Mouse (Mus musculus) forebrain, embryonic 13.5 days (tissue): ENCODE measurements around the gene Sowahc. TPM values are rescaled to one million over a fixed set of nuclear protein-coding genes. Genes with fewer than 3 reads are reported as not detected.

Experiments used
- ATAC-seq: fragments of 200-750 bp; cut with Nextera tagmentation; 2 replicates; pipeline ENCODE4 v1.8.0; 2017
- H3K27ac ChIP-seq: fragments of 300-500 bp; sonication (generic); 2 replicates; pipeline ENCODE4 v1.5.1; 2015; ENCODE audit warnings: inconsistent platforms, mild to moderate bottlenecking, moderate library complexity
- H3K27me3 ChIP-seq: fragments of 300-500 bp; sonication (generic); 2 replicates; pipeline ENCODE4 v1.6.1; 2015; ENCODE audit warnings: mild to moderate bottlenecking, inconsistent platforms
- H3K36me3 ChIP-seq: fragments of 300-500 bp; sonication (generic); 2 replicates; pipeline ENCODE4 v1.6.1; 2015; ENCODE audit warnings: mild to moderate bottlenecking, inconsistent platforms; ENCODE audit not compliant: poor library complexity, severe bottlenecking
- H3K4me1 ChIP-seq: fragments of 300-500 bp; sonication (generic); 2 replicates; pipeline ENCODE4 v1.6.1; 2015; ENCODE audit warnings: inconsistent platforms
- H3K4me2 ChIP-seq: fragments of 300-500 bp; sonication (generic); 2 replicates; pipeline ENCODE4 v1.6.1; 2015; ENCODE audit warnings: inconsistent platforms, mild to moderate bottlenecking, moderate library complexity
- H3K4me3 ChIP-seq: fragments of 300-500 bp; sonication (generic); 2 replicates; pipeline ENCODE4 v1.5.1; 2015; ENCODE audit warnings: mild to moderate bottlenecking, inconsistent platforms
- H3K9ac ChIP-seq: fragments of 300-500 bp; sonication (generic); 2 replicates; pipeline ENCODE4 v1.6.1; 2015; ENCODE audit warnings: mild to moderate bottlenecking, inconsistent platforms
- H3K9me3 ChIP-seq: fragments of 300-500 bp; sonication (generic); replicated peaks from 2 replicates; pipeline ENCODE4 v1.6.1; 2016; ENCODE audit warnings: inconsistent platforms
- WGBS: fragments of 180-500 bp; shearing (Covaris S2); methylation state at CpG from one replicate; pipeline ENCODE4 v1.1.7; 2015; 5-methylcytosine and 5-hydroxymethylcytosine counted together
- polyA plus RNA-seq: library from polyadenylated mRNA; unstranded; fragments of >200 nt; fragmentation: Nextera tagmentation; extraction: Ambion mirVana; gene quantifications from 2 replicates; pipeline ENCODE4 v1.2.1, GENCODE M21; 2015

Sowahc gene
- polyA plus RNA-seq, 1 experiment from 2014 or later: 12.9 TPM

DNA sequence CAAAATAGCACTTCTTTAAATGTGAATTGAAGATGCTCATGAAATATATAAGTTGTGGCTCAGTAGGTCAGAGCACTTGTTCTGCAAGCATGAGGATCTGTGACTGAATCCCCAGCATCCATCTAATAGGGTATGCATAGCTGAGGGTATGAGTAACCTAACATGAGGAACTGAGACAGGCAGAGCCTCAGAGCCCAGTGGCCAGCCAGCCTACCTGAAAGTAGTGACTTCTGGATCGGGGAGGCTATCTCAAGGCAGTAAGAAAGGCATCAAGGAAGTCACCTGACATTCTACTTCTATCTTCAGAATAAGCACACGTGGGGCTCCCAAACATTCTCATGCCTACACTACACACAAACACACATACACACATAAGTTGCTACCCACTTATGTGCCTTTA, 3.4 kb downstream of the Sowahc start:
- Histone ChIP-seq H3K27ac (no peak overlapping the region), H3K4me2 (peak overlapping the region; percentile 19; the same call in 1 of the 2 replicates), H3K27me3 (no peaks in the 10 kb centered on the region), H3K9me3 (no peaks in the 10 kb centered on the region), H3K9ac (no peak overlapping the region), H3K4me3 (no peak overlapping the region), H3K36me3 (no peaks in the 10 kb centered on the region), H3K4me1 (peaks cover 24% of the 10 kb centered on the region)
- 97% methylated on average over 2 of the region's 2 CpGs for WGBS
- no peak for ATAC-seq

DNA sequence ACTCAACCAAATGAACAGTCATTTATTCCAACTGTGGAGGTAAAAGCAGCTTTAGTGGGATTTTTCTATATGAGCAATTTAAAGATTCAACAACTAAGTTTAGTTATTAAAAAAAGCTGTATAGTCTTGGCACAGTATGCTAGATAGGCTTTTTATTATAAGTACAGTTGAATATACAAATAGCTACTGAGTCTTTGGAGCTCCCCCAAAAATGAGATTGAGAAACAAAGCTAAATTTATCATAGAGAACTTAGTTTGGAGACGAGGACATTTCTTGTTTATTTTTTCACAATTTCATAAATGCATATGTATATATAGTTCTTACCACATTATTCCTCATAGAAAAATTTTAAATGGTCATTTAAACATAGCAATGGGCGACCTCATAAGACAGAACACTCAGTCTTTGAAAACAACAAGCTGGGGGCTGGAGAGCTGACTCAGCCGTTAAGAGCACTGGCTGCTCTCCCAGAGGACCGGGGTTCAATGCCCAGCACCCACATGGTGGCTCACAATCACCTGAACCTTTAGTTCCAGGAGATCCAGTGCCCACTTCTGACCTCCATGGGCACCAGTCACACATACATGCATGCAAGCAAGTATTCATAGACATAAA, 7.6 kb downstream of the Sowahc start:
- 81% methylated on average over 4 of the region's 4 CpGs for WGBS
- Histone ChIP-seq H3K4me2 (no peak overlapping the region), H3K27ac (no peak overlapping the region), H3K36me3 (no peaks in the 10 kb centered on the region), H3K4me3 (no peak overlapping the region), H3K27me3 (no peaks in the 10 kb centered on the region), H3K9ac (no peak overlapping the region), H3K9me3 (no peaks in the 10 kb centered on the region), H3K4me1 (peaks cover 7% of the 10 kb centered on the region; the same call in 1 of the 2 replicates)
- ATAC-seq: no peak

- no peak overlapping the region for H3K4me3 ChIP-seq
- no peaks in the 10 kb centered on the region for H3K4me1 ChIP-seq
- H3K27ac ChIP-seq: no peak overlapping the region
- no peak overlapping the region for H3K4me2 ChIP-seq
- H3K36me3 ChIP-seq: no peaks in the 10 kb centered on the region
- 92% methylated on average over 2 of the region's 2 CpGs for WGBS
- no peaks in the 10 kb centered on the region for H3K27me3 ChIP-seq
- no peak for ATAC-seq
- no peak overlapping the region for H3K9ac ChIP-seq
- no peaks in the 10 kb centered on the region for H3K9me3 ChIP-seq
Measured at GRCm38 (mm10) chr10:59235227-59235626, 13.5 kb downstream of the Sowahc start.

DNA sequence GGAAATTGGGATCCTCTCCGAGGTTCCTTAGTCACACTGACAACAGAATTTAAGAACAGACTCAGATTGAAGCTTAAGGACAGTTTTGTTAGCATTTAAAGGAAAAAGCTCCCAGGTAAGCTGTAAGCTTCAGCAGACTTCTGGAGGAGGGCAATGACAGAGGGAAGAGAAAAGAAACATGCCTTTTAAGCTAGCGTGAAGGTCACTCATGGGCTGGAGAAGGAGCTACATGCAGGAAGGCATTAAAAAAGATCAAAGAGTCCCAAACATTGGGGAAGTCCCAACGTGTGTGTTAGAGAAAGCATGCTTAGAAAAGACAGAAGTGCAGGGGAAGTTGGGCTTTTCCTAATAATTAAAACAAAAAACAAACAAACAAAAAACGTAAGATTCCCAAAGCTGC, 14.1 kb downstream of the Sowahc start:
- 57% methylated on average over 4 of the region's 4 CpGs for WGBS
- no peaks in the 10 kb centered on the region for H3K36me3 ChIP-seq
- no peak overlapping the region for H3K4me2 ChIP-seq
- H3K9ac ChIP-seq: no peak overlapping the region
- H3K4me1 ChIP-seq: no peaks in the 10 kb centered on the region
- no peak for ATAC-seq
- no peaks in the 10 kb centered on the region for H3K9me3 ChIP-seq
- H3K4me3 ChIP-seq: no peak overlapping the region
- no peak overlapping the region for H3K27ac ChIP-seq
- H3K27me3 ChIP-seq: no peaks in the 10 kb centered on the region

DNA sequence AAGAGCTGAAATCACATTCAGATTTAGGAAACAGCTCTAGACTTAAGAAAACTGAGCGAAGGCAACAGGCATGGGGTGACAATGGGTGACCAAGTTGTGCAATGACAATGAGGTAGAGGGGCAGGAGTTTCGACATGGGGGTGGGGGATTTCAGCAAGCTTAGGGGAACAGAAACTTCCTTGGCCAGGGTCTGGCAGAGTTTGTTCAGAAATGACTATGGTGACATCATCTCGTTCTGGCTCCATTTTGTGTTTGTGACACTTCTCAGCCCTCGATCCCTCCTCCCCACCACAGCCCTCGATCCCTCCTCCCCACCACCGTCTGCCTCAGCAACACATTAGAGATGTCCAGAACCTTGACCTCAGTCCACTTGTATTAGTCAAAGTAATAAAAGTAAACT, 14.7 kb downstream of the Sowahc start:
- Histone ChIP-seq H3K27ac (no peak overlapping the region), H3K9ac (no peak overlapping the region), H3K9me3 (no peaks in the 10 kb centered on the region), H3K4me1 (no peaks in the 10 kb centered on the region), H3K27me3 (no peaks in the 10 kb centered on the region), H3K4me3 (no peak overlapping the region), H3K4me2 (no peak overlapping the region), H3K36me3 (no peaks in the 10 kb centered on the region)
- 83% methylated on average over 6 of the region's 6 CpGs for WGBS
- ATAC-seq: no peak

GRCm38 (mm10) chr10:59237757-59238156, 16.0 kb downstream of the Sowahc start:
- WGBS: 51% methylated on average over 3 of the region's 3 CpGs
- Histone ChIP-seq H3K27me3 (no peaks in the 10 kb centered on the region), H3K27ac (no peak overlapping the region), H3K9ac (no peak overlapping the region), H3K9me3 (0 out of 2 replicates have a peak, but pooled peaks cover 3% of the 10 kb centered on the region), H3K4me3 (no peak overlapping the region), H3K36me3 (no peaks in the 10 kb centered on the region), H3K4me1 (no peaks in the 10 kb centered on the region), H3K4me2 (no peak overlapping the region)
- no peak for ATAC-seq

- Histone ChIP-seq H3K4me3 (no peak overlapping the region), H3K9ac (no peak overlapping the region), H3K4me1 (no peaks in the 10 kb centered on the region), H3K4me2 (no peak overlapping the region), H3K36me3 (no peaks in the 10 kb centered on the region), H3K27me3 (no peaks in the 10 kb centered on the region), H3K9me3 (0 out of 2 replicates have a peak, but pooled peaks cover 5% of the 10 kb centered on the region), H3K27ac (no peak overlapping the region)
- WGBS: 46% methylated on average over 3 of the region's 3 CpGs
- ATAC-seq: no peak
Measured at GRCm38 (mm10) chr10:59241141-59241541, 19.4 kb downstream of the Sowahc start.

- Histone ChIP-seq H3K4me1 (no peaks in the 10 kb centered on the region), H3K27ac (no peak overlapping the region), H3K9ac (no peak overlapping the region), H3K36me3 (no peaks in the 10 kb centered on the region), H3K4me3 (no peak overlapping the region), H3K27me3 (no peaks in the 10 kb centered on the region), H3K9me3 (no peaks in the 10 kb centered on the region), H3K4me2 (no peak overlapping the region)
- ATAC-seq: no peak
- 76% methylated on average over 3 of the region's 3 CpGs for WGBS
Measured at GRCm38 (mm10) chr10:59249531-59249930, 27.8 kb downstream of the Sowahc start.

DNA sequence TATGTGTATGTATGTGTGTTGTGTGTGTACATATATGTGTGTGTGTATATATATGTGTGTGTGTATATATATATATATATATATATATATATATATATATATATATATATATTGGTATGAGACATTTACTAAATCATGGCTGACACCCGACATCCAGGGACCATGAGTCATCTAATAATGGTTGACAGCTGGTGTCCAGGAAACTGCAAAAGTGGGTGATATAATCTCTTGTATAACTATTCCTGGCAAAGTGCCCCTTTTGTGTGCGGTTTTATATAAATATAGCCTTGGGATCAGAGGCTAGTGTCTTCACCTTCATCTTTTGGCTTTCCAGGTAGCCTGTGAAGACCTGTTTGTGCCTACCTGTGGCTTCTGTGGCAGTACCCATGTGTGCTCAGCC, 28.9 kb downstream of the Sowahc start:
- H3K27me3 ChIP-seq: no peaks in the 10 kb centered on the region
- ATAC-seq: no peak
- H3K4me1 ChIP-seq: no peaks in the 10 kb centered on the region
- no peak overlapping the region for H3K9ac ChIP-seq
- no peak overlapping the region for H3K4me3 ChIP-seq
- no peaks in the 10 kb centered on the region for H3K36me3 ChIP-seq
- H3K27ac ChIP-seq: no peak overlapping the region
- H3K9me3 ChIP-seq: no peaks in the 10 kb centered on the region
- WGBS: 86% methylated on average over 2 of the region's 2 CpGs
- no peak overlapping the region for H3K4me2 ChIP-seq

DNA sequence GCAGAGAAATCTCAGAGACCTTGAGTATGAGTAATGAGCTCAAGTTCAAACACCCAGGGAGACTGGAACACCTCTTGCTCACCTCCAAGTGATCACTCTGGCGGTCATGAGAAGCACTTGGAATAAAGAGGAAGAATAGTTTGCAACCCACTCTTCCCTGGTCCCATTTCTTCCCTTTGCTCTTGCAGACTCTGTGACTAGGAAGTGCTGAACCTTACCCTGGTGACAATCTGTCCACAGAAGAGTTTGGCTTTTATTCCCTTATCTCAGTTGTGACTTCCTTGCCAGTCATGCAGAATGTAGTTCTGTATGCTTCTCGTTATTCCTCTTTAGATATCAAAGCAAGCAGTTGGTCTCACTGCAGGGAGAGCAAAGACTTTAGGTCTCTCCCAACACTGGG, 30.2 kb downstream of the Sowahc start:
- no peaks in the 10 kb centered on the region for H3K27me3 ChIP-seq
- H3K9me3 ChIP-seq: no peaks in the 10 kb centered on the region
- no peak overlapping the region for H3K4me2 ChIP-seq
- H3K9ac ChIP-seq: no peak overlapping the region
- H3K27ac ChIP-seq: no peak overlapping the region
- H3K36me3 ChIP-seq: no peaks in the 10 kb centered on the region
- H3K4me3 ChIP-seq: no peak overlapping the region
- ATAC-seq: no peak
- no peaks in the 10 kb centered on the region for H3K4me1 ChIP-seq
- 94% methylated on average over 2 of the region's 2 CpGs for WGBS

DNA sequence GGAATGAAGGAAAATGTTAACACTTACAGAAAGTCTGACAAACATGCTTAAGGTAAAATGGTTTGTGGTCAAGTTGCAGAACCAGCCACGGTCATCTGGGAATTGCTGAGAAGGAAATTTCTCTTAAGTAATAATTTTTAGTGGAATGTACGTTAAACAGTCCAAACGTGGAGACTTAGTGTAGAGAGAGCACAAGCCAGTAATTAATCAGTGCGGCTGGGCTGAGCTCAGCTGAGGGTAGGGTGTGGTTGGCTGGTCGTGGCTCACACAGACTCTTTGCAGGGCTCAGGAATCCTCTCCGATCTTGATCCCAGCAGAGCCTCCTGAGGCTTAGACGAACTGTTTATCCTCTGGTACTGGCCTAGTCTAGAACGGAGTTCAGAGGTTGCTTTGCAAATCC, 30.6 kb downstream of the Sowahc start:
- H3K4me3 ChIP-seq: no peak overlapping the region
- H3K4me1 ChIP-seq: no peaks in the 10 kb centered on the region
- no peak overlapping the region for H3K4me2 ChIP-seq
- no peak overlapping the region for H3K27ac ChIP-seq
- no peaks in the 10 kb centered on the region for H3K36me3 ChIP-seq
- no peaks in the 10 kb centered on the region for H3K9me3 ChIP-seq
- WGBS: 80% methylated on average over 8 of the region's 8 CpGs
- no peak overlapping the region for H3K9ac ChIP-seq
- H3K27me3 ChIP-seq: no peaks in the 10 kb centered on the region
- ATAC-seq: no peak

DNA sequence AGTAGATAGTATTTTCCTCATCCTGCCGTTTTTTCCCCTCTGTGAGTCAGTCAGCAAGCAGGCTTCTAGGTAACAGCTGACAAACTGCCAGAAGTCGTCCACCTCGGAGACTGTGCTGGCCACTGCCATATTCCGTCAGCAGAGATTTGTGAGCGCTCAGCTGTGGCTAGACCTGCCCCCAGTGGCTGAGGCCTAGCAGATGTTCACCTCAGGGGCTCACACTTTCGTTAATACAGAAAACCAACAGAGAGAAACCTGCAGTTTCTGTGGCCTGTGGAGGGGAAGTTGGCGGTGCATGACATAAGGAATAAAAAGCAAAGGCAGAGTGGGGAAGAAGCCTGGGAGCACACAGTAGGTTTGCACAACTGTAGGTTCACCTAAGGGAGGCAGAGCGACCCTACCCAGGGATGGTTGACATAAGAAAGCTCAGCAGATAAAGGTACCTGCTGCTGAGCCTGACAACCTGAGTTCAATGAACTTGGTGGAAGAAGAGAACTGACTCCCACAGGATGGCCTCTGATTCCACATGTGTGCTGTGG, 31.9 kb downstream of the Sowahc start:
- H3K4me2 ChIP-seq: no peak overlapping the region
- H3K36me3 ChIP-seq: no peaks in the 10 kb centered on the region
- no peaks in the 10 kb centered on the region for H3K4me1 ChIP-seq
- no peaks in the 10 kb centered on the region for H3K9me3 ChIP-seq
- H3K27ac ChIP-seq: no peak overlapping the region
- no peak overlapping the region for H3K9ac ChIP-seq
- 87% methylated on average over 8 of the region's 8 CpGs for WGBS
- no peak overlapping the region for H3K4me3 ChIP-seq
- no peaks in the 10 kb centered on the region for H3K27me3 ChIP-seq
- ATAC-seq: no peak

GRCm38 (mm10) chr10:59256533-59256932, 34.8 kb downstream of the Sowahc start:
- no peak for ATAC-seq
- no peak overlapping the region for H3K9ac ChIP-seq
- H3K4me1 ChIP-seq: no peaks in the 10 kb centered on the region
- WGBS: 96% methylated on average over 2 of the region's 2 CpGs
- no peaks in the 10 kb centered on the region for H3K36me3 ChIP-seq
- no peak overlapping the region for H3K27ac ChIP-seq
- H3K4me3 ChIP-seq: no peak overlapping the region
- no peaks in the 10 kb centered on the region for H3K27me3 ChIP-seq
- no peaks in the 10 kb centered on the region for H3K9me3 ChIP-seq
- no peak overlapping the region for H3K4me2 ChIP-seq
